Mouse (Mus musculus): ENCODE measurements at regions not wholly inside any gene's neighbourhood (a gene's known extent, or its start where the extent isn't known, plus 50 kb on each side); places are given as distances from the start of the nearest gene placed in this dataset.

GRCm38 (mm10) chr2:84173450-84173849 is 183.1 kb downstream of the Gm13691 start:
- no peak for DNase-seq (ENCODE audit: low spot score in 2 of 2)

- no peak for DNase-seq (ENCODE audit: low spot score in 2 of 2)
Observed at GRCm38 (mm10) chr2:84183624-84184287, 193.4 kb downstream of the Gm13691 start.

- peak in 1 of 2 experiments; percentile 3 for DNase-seq (ENCODE audit: low spot score in 2 of 2)
Observed at GRCm38 (mm10) chr2:84184288-84185015, 194.1 kb downstream of the Gm13691 start.

GRCm38 (mm10) chr2:84185016-84185330 is 194.6 kb downstream of the Gm13691 start:
- no peak for DNase-seq (ENCODE audit: low spot score in 2 of 2)

- DNase-seq (ENCODE audit: low spot score in 2 of 2) = peak; percentile 12 to 15
Observed at GRCm38 (mm10) chr2:84186126-84186701, 195.9 kb downstream of the Gm13691 start.

- DNase-seq (ENCODE audit: low spot score in 2 of 2) = no peak
Observed at GRCm38 (mm10) chr2:84187456-84187855, 197.1 kb downstream of the Gm13691 start.

- DNase-seq (ENCODE audit: low spot score in 2 of 2) = no peak
Observed at GRCm38 (mm10) chr2:84189302-84189701, 198.9 kb downstream of the Gm13691 start.

GRCm38 (mm10) chr2:84217116-84217515 is 208.1 kb downstream of the Calcrl start:
- DNase-seq (ENCODE audit: low spot score in 2 of 2) = no peak

- no peak for DNase-seq (ENCODE audit: low spot score in 2 of 2)
Observed at GRCm38 (mm10) chr2:84222049-84222448, 203.2 kb downstream of the Calcrl start.

GRCm38 (mm10) chr2:84229777-84230176 is 195.4 kb downstream of the Calcrl start:
- DNase-seq (ENCODE audit: low spot score in 2 of 2) = no peak

GRCm38 (mm10) chr2:84235641-84236040 is 189.6 kb downstream of the Calcrl start:
- DNase-seq (ENCODE audit: low spot score in 2 of 2) = no peak

- no peak for DNase-seq (ENCODE audit: low spot score in 2 of 2)
Observed at GRCm38 (mm10) chr2:84241244-84241643, 184.0 kb downstream of the Calcrl start.

GRCm38 (mm10) chr2:84241986-84242385 is 183.2 kb downstream of the Calcrl start:
- no peak for DNase-seq (ENCODE audit: low spot score in 2 of 2)

GRCm38 (mm10) chr2:84245900-84246299 is 179.3 kb downstream of the Calcrl start:
- no peak for DNase-seq (ENCODE audit: low spot score in 2 of 2)

- DNase-seq (ENCODE audit: low spot score in 2 of 2) = no peak
Observed at GRCm38 (mm10) chr2:84246562-84246961, 178.6 kb downstream of the Calcrl start.

- DNase-seq (ENCODE audit: low spot score in 2 of 2) = no peak
Observed at GRCm38 (mm10) chr2:84248169-84248568, 177.0 kb downstream of the Calcrl start.

- no peak for DNase-seq (ENCODE audit: low spot score in 2 of 2)
Observed at GRCm38 (mm10) chr2:84249871-84250270, 175.3 kb downstream of the Calcrl start.

- no peak for DNase-seq (ENCODE audit: low spot score in 2 of 2)
Observed at GRCm38 (mm10) chr2:84252076-84252475, 173.1 kb downstream of the Calcrl start.

- no peak for DNase-seq (ENCODE audit: low spot score in 2 of 2)
Observed at GRCm38 (mm10) chr2:84258339-84259006, 166.7 kb downstream of the Calcrl start.

- DNase-seq (ENCODE audit: low spot score in 2 of 2) = no peak
Observed at GRCm38 (mm10) chr2:84259222-84259621, 166.0 kb downstream of the Calcrl start.

- no peak for DNase-seq (ENCODE audit: low spot score in 2 of 2)
Observed at GRCm38 (mm10) chr2:84260701-84261100, 164.5 kb downstream of the Calcrl start.

GRCm38 (mm10) chr2:84261481-84261880 is 163.7 kb downstream of the Calcrl start:
- DNase-seq (ENCODE audit: low spot score in 2 of 2) = no peak

Data from gastrocnemius, adult 8-10 months (tissue).